Mouse (Mus musculus): Measurements from ENCODE around the gene Serhl. TPM values are rescaled to one million over a fixed set of nuclear protein-coding genes. Genes with fewer than 3 reads are reported as not detected.

Serhl gene
- polyA plus RNA-seq (2012; rRNA removed), result 10.6 and 11.5 TPM in 2 replicates

GRCm38 (mm10) chr15:83089429-83089605, at the start of gene Serhl:
Serhl (plus strand) TSS chr15:83089506.

GRCm38 (mm10) chr15:83122566-83123145, 33.4 kb downstream of the Serhl start, which contains the start of gene Rrp7a:
Rrp7a (minus strand) TSS chr15:83122801.

GRCm38 (mm10) chr15:83149196-83150072, 60.1 kb downstream of the Serhl start, which contains the start of gene Poldip3:
Poldip3 (minus strand) TSS chr15:83149384.

Other genes starting within 250 kb of the Serhl start
- 5.2 and 5.8 TPM in 2 replicates for gene Tcf20, start 101.6 kb upstream of the Serhl start, polyA plus RNA-seq (2012; rRNA removed)
- 2.8 and 4.0 TPM in 2 replicates for gene Nfam1, start 56.2 kb upstream of the Serhl start, polyA plus RNA-seq (2012; rRNA removed)
- gene Rrp7a, start 33.3 kb downstream of the Serhl start, polyA plus RNA-seq (2012; rRNA removed), result 19.7 and 24.7 TPM in 2 replicates
- 23.8 and 29.8 TPM in 2 replicates for gene Poldip3, start 59.9 kb downstream of the Serhl start, polyA plus RNA-seq (2012; rRNA removed)
- 84.0 and 87.7 TPM in 2 replicates for gene Cyb5r3, start 83.1 kb downstream of the Serhl start, polyA plus RNA-seq (2012; rRNA removed)
- 0.07 TPM in 2 replicates for gene A4galt, start 162.3 kb downstream of the Serhl start, polyA plus RNA-seq (2012; rRNA removed)